Mouse (Mus musculus) right cerebral cortex, postnatal 25 days (tissue): ENCODE measurements around the gene Serpine2.

Experiments
- DNase-seq: peaks from one replicate; pipeline ENCODE4 v3.0.0; 2022

The Serpine2 gene

GRCm38 (mm10) chr1:79755376-79755775 lies 105.6 kb downstream of the Serpine2 start:
- DNase-seq = no peak

- no peak for DNase-seq
Observed at GRCm38 (mm10) chr1:79754936-79755335, 106.0 kb downstream of the Serpine2 start.

- DNase-seq = no peak
Observed at GRCm38 (mm10) chr1:79753456-79753855, 107.5 kb downstream of the Serpine2 start.

DNA sequence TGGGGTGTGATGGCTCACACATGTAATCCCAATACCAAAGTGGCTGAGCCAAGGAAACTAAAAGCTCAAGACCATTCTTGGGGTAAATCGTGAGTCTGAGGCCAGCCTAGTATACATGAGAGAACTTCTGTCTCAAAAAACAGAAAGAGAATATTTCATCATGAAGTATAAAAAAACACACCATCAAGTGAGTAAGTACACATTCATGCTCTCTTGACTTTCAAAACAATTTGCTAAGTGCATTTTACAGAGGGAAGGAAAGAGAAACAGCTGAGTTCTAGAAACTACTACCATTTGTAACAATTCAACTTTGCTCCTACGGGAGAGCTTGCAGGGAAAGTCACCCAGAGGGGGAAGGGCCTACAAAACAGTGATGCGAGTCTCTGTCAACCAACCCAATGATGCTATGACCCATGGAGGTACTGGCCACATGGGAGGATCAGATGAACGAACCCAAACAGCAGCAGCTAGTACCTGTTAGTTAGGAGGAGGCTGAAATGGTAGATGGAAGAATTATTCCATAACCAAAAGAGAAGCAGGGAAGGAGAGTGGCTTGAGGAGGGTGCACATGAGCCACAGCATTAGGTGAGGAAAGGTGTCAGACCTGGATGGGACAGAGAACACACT lies 108.2 kb downstream of the Serpine2 start:
- DNase-seq = no peak

- no peak for DNase-seq
Observed at GRCm38 (mm10) chr1:79752015-79752695, 108.8 kb downstream of the Serpine2 start.

DNA sequence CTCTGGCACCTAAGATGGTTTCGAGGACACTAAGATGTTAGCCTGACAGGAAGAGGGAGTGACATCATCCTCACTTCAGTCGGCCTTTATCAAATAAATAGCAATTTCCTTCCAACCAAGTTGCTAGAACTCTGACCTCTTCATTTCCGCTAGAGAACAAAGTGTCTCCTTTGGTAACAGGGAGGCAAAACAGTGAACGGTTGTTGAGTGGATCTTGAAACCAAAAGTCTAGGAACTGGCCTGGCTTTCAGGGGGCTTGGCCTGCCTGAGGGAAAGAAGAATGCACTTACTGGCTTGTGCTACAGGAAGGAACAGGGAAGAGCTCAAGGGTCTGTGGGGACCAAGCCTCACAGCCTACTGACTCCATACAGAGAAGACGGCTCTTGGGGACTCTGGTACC lies 109.8 kb downstream of the Serpine2 start:
- DNase-seq = no peak

DNA sequence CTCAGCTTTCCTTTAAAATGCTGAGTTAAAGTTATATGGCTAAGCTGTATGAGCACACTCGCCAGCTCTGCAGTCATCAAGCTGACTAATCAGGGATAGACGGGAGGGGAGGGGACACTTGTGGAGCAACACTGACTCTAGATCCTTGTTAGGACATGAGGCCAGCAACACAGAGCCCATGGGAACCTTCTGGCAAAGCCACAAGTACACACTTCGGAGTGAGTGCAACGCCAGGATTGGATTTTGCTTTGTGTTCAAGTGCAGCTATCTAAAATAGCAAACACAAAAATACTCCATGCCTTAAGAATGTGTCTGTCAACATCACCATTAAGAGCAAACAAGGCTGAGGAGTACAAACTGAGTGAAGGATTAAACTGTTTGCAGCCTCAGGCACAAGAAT lies 114.9 kb downstream of the Serpine2 start:
- no peak for DNase-seq
